Mouse (Mus musculus) embryonic facial prominence, embryonic 11.5 days (tissue): ENCODE results near the gene Miga2. TPM values are rescaled to one million over a fixed set of nuclear protein-coding genes. Genes with fewer than 3 reads are reported as not detected.

Experiments used
- ATAC-seq: fragments of 200-750 bp; cut with Nextera tagmentation; replicated peaks from 2 replicates; pipeline ENCODE4 v1.8.0; 2017; ENCODE audit warnings: low read depth; ENCODE audit not compliant: insufficient number of reproducible peaks, low FRiP score, low TSS enrichment
- DNase-seq: peaks from one replicate; pipeline ENCODE4 v3.0.0-alpha.2; 2015; ENCODE audit warnings: low spot score
- H3K27ac ChIP-seq: fragments of 300-500 bp; sonication (generic); replicated peaks from 2 replicates; pipeline ENCODE4 v1.5.1; 2014; ENCODE audit warnings: mild to moderate bottlenecking, low read depth, low read length, control low read depth
- H3K27me3 ChIP-seq: fragments of 300-500 bp; sonication (generic); 2 replicates; pipeline ENCODE4 v1.6.1; 2014; ENCODE audit warnings: mild to moderate bottlenecking, low read length, moderate library complexity, mixed read lengths; ENCODE audit not compliant: control insufficient read depth, insufficient read depth
- H3K36me3 ChIP-seq: fragments of 300-500 bp; sonication (generic); replicated peaks from 2 replicates; pipeline ENCODE4 v1.6.1; 2014; ENCODE audit warnings: low read depth, mild to moderate bottlenecking, low read length, moderate library complexity, mixed read lengths; ENCODE audit not compliant: control insufficient read depth, insufficient read depth
- H3K4me1 ChIP-seq: fragments of 300-500 bp; sonication (generic); 2 replicates; pipeline ENCODE4 v1.6.1; 2014; ENCODE audit warnings: low read length, mixed read lengths; ENCODE audit not compliant: control insufficient read depth, insufficient read depth
- H3K4me2 ChIP-seq: fragments of 300-500 bp; sonication (generic); 2 replicates; pipeline ENCODE4 v1.6.1; 2014; ENCODE audit warnings: low read depth, mild to moderate bottlenecking, control low read depth, low read length, moderate library complexity
- H3K4me3 ChIP-seq: fragments of 300-500 bp; sonication (generic); 2 replicates; pipeline ENCODE4 v1.5.1; 2014; ENCODE audit warnings: low read depth, low read length, control low read depth
- H3K9ac ChIP-seq: fragments of 300-500 bp; sonication (generic); replicated peaks from 2 replicates; pipeline ENCODE4 v1.6.1; 2014; ENCODE audit warnings: mild to moderate bottlenecking, control low read depth, low read length
- H3K9me3 ChIP-seq: fragments of 300-500 bp; sonication (generic); replicated peaks from 2 replicates; pipeline ENCODE4 v1.6.1; 2016; ENCODE audit warnings: mild to moderate bottlenecking, low read length, inconsistent platforms, mixed read lengths; ENCODE audit not compliant: control insufficient read depth
- WGBS: fragments of 180-500 bp; shearing (Covaris S2); extraction: QIAGEN DNeasy Blood & Tissue Kit; methylation state at CpG from one replicate; pipeline ENCODE4 v1.1.7; 2014; 5-methylcytosine and 5-hydroxymethylcytosine counted together
- polyA plus RNA-seq: library from polyadenylated mRNA; unstranded; fragments of >200 nt; fragmentation: Nextera tagmentation; extraction: Ambion mirVana; gene quantifications from 2 replicates; pipeline ENCODE4 v1.2.1, GENCODE M21; 2014

Gene Miga2
- polyA plus RNA-seq, 1 experiment from 2014 or later: 15.6 TPM

DNA sequence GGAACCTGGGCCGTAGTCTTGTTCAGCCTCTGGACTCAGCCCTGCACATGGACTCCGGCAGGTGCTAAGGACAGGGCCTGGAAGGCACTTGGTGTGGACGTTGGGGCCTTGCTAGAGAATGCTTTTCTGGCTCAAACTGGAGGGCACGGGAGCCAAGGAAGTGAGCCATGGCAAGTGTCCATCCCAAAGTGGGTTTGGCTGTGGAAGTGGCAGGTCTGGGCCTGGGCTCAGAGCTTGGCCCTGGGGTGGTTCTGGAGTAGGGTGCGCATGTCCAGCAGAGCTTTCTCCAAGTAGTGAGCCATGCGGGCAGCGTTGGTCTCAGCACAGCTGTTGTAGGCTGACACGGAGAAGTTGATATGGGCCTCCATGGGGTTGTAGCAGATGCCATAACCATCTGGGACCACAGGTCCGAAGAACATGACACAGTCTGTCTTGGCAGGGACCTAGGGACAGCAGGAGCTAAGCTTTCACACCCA is 38.4 kb downstream of the Miga2 start:
- H3K9ac ChIP-seq: no peak overlapping the region
- H3K27ac ChIP-seq: no peak overlapping the region
- peaks cover 2% of the 10 kb centered on the region; the same call in 1 of the 2 replicates for H3K36me3 ChIP-seq
- H3K4me3 ChIP-seq: no peak overlapping the region
- DNase-seq (no peak), ATAC-seq (no peak)
- WGBS: 91% methylated on average over 9 of the region's 9 CpGs
- no peaks in the 10 kb centered on the region for H3K4me1 ChIP-seq
- no peaks in the 10 kb centered on the region for H3K9me3 ChIP-seq
- no peak overlapping the region for H3K4me2 ChIP-seq
- H3K27me3 ChIP-seq: no peaks in the 10 kb centered on the region

DNA sequence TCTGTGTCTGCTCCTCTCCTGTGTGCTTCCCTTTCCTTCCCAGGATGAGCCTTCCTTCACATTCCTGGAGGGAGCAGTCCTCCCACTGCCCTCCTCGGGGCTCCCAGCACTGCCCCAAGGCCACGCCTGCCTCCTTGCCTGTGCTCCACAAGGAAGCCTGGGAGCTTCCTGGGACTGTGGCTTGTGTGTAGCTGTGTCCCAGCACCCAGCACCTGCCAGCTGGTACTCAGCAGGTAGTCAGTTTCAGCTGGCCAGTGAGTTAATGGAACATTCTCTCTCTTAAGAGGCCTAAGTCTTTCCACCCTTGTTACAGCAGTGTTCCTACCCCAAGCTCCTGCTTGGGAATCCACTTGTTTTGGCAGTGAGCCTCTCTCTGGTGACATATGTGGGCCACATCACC is 38.8 kb downstream of the Miga2 start:
- H3K4me2 ChIP-seq: no peak overlapping the region
- WGBS: 58% methylated on average over 2 of the region's 2 CpGs
- H3K4me3 ChIP-seq: no peak overlapping the region
- no peaks in the 10 kb centered on the region for H3K36me3 ChIP-seq
- no peak overlapping the region for H3K9ac ChIP-seq
- H3K4me1 ChIP-seq: no peaks in the 10 kb centered on the region
- no peak for DNase-seq
- H3K27ac ChIP-seq: no peak overlapping the region
- no peaks in the 10 kb centered on the region for H3K27me3 ChIP-seq
- no peaks in the 10 kb centered on the region for H3K9me3 ChIP-seq
- no peak for ATAC-seq

DNA sequence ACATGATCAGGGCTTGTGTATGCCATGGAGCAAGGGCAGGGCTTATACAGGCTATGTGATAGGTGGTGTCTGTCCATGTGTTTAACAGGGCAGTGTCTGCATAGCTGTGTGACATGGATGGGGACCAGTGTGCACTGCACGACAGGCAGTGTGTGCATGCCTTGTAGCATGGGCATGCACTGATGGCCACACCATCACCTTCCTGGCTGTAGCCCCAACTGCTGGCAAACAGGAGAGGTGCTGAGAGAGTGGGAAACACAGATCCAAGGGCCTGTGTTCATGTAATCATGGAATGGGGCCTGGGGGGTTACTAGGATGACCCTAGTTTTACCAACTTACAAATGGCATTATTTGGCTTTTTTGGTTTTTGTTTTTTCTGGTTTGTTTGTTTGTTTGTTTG is 39.8 kb downstream of the Miga2 start:
- Histone ChIP-seq H3K4me2 (no peak overlapping the region), H3K36me3 (no peaks in the 10 kb centered on the region)

GRCm38 (mm10) chr2:30407221-30407620 is 43.2 kb downstream of the Miga2 start:
- no peak overlapping the region for H3K27ac ChIP-seq

More for the DNA sequence above, 39.8 kb downstream of the Miga2 start:
- WGBS: 90% methylated on average over 1 of the region's 1 CpGs
- Histone ChIP-seq H3K9me3 (no peaks in the 10 kb centered on the region), H3K4me1 (no peaks in the 10 kb centered on the region), H3K27me3 (no peaks in the 10 kb centered on the region), H3K27ac (no peak overlapping the region), H3K9ac (no peak overlapping the region), H3K4me3 (no peak overlapping the region)
- no peak for DNase-seq
- ATAC-seq: no peak

GRCm38 (mm10) chr2:30407778-30408177 is 43.7 kb downstream of the Miga2 start:
- no peak overlapping the region for H3K4me3 ChIP-seq
- no peak for DNase-seq
- WGBS: 90% methylated on average over 10 of the region's 10 CpGs
- H3K9me3 ChIP-seq: no peaks in the 10 kb centered on the region
- H3K9ac ChIP-seq: no peak overlapping the region
- H3K4me2 ChIP-seq: no peak overlapping the region
- no peaks in the 10 kb centered on the region for H3K36me3 ChIP-seq
- no peaks in the 10 kb centered on the region for H3K27me3 ChIP-seq
- no peaks in the 10 kb centered on the region for H3K4me1 ChIP-seq
- H3K27ac ChIP-seq: no peak overlapping the region
- ATAC-seq: no peak

More at GRCm38 (mm10) chr2:30407221-30407620, 43.2 kb downstream of the Miga2 start:
- Histone ChIP-seq H3K9ac (no peak overlapping the region), H3K4me1 (no peaks in the 10 kb centered on the region), H3K27me3 (no peaks in the 10 kb centered on the region), H3K4me2 (no peak overlapping the region), H3K4me3 (no peak overlapping the region), H3K36me3 (no peaks in the 10 kb centered on the region), H3K9me3 (no peaks in the 10 kb centered on the region)
- DNase-seq (no peak), ATAC-seq (no peak)
- WGBS: 78% methylated on average over 2 of the region's 2 CpGs

DNA sequence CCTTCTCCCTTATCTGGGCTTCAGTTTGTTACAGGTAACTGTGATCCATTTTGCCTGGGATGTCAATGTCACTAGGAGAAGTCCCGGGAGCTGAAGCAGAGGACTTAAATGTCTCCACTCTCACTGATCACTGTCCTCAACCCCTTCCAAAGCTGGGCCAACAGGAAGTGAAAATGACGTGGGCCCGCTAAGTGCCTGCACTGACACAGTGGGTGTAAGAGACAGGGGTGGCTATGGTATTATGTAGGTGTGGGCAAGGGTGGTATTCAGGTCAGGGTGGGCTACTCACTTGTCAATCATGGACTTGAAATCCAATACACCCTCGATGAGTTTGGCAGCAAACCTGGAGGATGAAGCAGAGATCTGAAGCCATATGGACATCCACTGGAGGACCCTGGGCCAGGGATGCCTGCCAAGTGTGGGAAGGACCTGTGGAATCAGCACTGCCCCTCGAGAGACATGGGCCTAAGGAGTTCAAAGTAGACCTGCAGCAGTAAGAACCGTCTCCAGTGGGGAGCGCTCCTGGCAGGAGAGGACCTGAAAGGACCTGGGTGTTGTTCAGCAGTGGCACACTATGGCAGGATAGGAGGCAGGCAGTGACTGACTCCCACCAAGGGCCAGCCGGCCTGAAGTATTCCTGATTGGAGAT is 44.5 kb downstream of the Miga2 start:
- ATAC-seq (no peak), DNase-seq (no peak)
- Histone ChIP-seq H3K9ac (no peak overlapping the region), H3K4me2 (no peak overlapping the region), H3K27ac (no peak overlapping the region), H3K4me3 (no peak overlapping the region), H3K36me3 (no peaks in the 10 kb centered on the region), H3K27me3 (no peaks in the 10 kb centered on the region), H3K9me3 (no peaks in the 10 kb centered on the region), H3K4me1 (no peaks in the 10 kb centered on the region)
- 90% methylated on average over 8 of the region's 8 CpGs for WGBS

- H3K4me1 ChIP-seq: no peaks in the 10 kb centered on the region
- no peak for ATAC-seq
- DNase-seq: no peak
- WGBS: 86% methylated on average over 5 of the region's 5 CpGs
- H3K27me3 ChIP-seq: no peaks in the 10 kb centered on the region
- no peak overlapping the region for H3K9ac ChIP-seq
- H3K9me3 ChIP-seq: no peaks in the 10 kb centered on the region
- no peak overlapping the region for H3K4me2 ChIP-seq
- no peaks in the 10 kb centered on the region for H3K36me3 ChIP-seq
- H3K4me3 ChIP-seq: no peak overlapping the region
- H3K27ac ChIP-seq: no peak overlapping the region
Observed at GRCm38 (mm10) chr2:30409454-30410176, 45.6 kb downstream of the Miga2 start.
